Mouse (Mus musculus) adrenal gland, adult (tissue): ENCODE data around the gene Gnat1.

Experiments used
- DNase-seq, 2 experiments: peaks; one replicate each; pipeline ENCODE4 v3.0.0; 2022 to 2023; ENCODE audit warnings: low spot score in 1 of 2; ENCODE audit not compliant: inconsistent age in 2 of 2

The Gnat1 gene

DNA sequence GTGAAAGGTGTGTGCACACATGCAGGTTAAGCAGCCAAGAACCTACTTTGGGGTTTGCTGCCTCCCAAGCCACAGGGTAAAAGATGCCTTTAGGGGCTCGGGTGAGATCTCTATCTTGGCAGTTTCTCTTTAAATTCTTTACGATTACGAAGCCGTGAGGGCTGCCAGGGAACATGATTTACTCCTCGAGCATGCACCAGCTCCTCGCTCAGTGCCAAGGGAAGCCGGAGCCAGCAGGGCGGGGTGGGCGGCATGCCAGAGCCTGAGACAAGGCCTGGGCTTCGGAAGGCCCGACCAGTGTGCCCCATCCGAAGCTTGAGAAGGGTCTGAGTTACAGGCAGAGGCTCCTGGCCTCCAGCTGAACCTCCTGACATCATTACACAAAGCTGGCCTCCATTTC is 22.1 kb upstream of the Gnat1 start:
- peak; percentile 82 to 91 for DNase-seq

DNA sequence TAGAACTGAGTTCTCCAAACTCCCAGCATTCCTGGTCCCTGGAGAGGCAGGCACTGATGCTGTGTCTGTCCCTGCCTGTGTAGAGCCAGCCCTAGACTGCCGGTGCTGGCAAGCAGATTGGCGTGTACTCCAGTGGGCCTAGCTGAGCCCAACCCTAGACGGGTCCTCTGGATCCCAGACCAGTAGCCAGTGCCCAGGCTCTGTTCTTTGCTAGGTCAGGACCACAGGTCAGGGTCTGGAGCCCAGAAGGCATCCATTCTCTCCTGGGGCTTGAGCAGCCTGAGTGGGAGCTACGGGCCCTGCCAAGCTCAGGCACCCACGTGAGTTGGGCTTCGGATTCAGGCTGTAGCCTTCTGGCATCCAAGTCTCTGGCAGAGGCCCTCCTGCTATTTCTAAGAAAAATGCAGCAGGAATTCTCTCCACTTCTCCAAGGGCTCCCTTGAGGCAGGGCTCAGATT is 20.6 kb upstream of the Gnat1 start:
- peak in 1 of 2 experiments; percentile 50 for DNase-seq

DNA sequence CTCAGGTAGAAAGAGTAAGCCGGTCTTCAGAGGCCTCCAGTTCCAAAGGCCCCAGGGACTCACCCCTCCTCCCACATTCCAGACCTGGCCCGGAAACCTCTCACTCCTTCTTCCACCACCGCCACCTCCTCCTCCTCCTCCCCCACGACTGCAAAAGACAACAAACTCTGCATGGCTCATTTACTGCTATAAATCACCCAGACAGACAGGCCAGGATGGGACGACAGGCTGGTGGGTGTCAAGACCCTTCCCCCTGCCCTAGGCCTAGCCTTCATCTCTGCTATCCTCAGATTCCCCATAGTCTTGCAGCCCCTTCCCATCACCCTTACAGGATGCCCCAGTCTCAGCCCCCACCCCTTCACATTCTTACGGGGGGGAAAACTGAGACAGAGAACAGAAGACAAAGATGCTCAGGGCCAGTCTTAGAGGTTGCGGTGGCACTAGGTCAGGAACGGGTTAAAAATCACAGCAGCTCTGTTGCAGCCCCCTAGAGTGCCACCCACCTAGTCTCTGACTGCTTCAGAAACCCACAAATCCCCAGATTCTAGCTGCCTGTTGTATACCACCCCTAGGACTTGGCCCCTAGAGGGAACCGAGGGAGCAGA is 20.0 kb upstream of the Gnat1 start:
- DNase-seq = peak in 1 of 2 experiments; percentile 28

DNA sequence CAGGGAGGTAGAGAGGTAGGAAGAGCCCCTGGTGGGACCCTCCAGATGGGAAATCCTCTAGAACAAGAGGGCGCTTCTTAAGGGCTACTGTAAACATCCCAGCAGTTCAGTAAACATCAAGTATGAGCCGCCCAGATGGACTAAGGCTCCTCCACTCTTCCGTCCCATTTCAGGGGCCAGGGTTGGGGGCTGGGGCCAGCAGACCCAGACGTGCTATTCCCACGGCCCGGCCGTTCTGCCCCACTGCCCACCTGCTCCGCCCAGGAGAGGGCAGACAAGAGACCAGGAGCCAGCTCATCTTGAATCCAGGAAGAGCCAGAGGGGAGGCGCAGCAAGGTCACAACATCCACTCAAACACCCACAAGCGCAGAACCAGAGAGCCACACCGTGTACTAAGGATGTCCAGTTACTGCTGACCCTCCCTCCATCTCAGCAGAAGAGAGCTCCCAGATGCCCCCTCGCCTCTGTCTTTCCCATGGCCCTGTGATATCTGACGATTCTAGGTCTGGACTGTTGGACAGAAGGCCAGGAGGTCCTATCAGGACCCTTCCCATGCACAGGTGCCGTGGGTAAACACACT is 19.2 kb upstream of the Gnat1 start:
- DNase-seq = peak in 1 of 2 experiments; percentile 48

DNA sequence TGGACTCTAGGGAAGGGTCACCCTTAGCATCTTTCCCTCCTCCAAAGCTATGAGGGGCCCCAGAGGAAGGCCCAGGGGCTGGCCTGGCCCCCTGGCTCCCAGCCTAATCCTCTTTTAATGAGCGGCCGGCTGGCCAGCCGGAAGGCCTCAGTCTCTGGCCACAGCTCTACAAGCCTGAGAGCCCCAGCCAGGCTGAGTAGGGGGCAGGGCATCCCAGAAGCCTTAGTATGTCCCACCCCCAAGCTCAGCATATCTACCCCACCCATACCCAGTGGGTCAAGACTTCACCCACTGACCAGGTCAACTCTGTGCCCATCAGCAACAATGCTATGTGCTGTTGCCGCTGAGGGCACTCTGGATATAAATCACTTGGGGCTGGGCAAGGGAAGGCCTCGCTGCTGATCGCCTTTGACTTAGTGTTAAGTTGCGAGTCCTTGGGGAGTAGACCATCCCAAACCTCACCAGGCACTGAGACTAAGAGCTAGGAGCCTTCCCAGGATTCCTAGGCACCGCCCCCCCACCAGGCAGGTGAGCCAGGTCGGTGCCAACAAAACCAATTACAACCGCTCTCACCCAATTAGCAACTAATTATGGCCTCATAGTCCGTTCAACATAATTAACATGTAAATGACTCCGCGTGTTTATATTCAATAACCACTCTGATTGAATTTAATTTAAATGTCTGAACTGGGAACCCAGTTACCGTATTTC is 18.5 kb upstream of the Gnat1 start:
- DNase-seq = no peak

DNA sequence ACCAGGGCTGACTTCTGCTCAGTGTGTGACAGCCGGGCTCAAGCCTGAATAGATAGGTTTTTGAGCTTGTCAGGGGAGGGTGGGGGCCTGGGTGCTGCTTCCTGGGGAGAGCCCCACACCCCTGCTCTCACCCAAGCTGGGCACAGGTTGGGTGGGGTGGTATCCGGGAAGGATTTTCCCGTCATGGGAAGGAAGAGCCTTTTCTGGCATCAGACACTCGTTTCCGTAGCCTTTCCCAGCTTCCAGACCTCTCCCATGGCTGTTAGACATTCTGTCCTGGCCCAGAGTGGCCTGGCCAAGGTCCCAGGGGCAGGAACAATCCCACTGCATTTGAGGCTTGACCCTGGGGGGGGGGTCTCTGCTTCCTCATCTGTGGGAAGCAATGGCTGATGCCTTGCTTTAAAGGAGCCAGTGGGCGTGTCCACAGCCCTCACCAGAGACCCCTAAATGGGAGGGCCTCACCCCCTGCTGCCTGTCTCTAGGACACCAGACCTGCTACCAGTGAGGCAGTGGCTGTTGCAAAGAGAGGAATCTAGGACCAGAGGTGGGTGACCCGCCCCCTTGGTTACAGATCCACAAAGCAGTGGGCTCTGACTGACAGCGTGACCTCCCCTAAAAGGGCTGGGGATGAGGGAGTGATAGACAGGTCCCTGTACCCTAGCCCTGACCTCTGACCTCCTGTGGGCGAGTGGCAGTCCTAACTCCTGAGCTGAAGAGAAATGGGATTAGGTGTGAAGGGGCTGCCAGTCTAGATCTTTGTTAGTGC is 17.5 kb upstream of the Gnat1 start:
- peak in 1 of 2 experiments; percentile 74 for DNase-seq

DNA sequence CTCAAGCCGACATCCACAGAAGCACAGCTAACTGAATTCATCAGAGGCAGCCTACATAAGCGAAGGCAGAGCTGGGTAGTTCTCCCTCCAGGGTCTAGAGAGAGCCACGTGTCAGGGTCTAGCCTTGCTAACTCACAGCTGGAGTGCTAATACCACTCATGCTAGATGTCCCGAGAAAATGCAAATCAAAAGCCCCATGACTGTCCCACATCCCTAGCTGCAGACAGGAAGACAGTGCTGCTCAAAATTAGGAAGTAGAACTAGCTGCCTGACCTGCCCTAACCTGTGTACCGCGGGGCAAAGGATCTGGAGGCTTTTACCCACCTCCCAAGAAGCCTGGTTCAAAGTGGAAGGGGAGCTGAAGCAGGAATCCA is 16.6 kb upstream of the Gnat1 start:
- no peak for DNase-seq

DNA sequence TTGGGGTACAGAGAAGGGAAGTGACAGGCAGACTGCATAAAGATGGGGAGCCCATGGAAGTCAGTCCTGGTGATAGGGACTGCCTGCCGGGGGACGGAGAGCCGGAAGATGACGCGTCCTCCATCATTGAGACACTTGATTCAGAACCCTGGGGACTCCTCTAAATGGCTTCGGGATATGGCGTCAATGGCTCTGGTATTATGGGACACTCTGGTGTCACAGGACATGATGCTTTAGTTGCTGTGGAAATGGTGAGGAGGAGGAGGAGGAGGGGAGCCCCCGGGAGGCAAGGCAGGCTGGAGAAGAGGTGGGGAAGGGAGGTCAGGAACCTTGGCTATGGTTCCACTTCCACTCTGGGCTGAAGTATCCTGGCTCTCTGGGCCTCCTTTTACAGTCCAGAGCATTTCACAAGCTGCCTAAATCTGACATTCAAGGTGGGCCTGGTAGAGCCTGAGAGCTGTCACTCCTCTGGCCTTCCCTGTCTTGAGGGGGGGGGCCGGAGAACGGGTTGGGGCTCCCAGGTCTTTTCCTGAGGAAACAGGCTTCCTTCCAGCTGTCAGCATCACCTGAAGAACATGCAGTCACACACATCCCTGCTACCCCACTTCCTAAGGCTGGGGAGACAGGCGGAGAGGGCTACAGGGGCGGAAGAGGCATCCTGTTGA is 16.1 kb upstream of the Gnat1 start:
- DNase-seq = peak in 1 of 2 experiments; percentile 66

DNA sequence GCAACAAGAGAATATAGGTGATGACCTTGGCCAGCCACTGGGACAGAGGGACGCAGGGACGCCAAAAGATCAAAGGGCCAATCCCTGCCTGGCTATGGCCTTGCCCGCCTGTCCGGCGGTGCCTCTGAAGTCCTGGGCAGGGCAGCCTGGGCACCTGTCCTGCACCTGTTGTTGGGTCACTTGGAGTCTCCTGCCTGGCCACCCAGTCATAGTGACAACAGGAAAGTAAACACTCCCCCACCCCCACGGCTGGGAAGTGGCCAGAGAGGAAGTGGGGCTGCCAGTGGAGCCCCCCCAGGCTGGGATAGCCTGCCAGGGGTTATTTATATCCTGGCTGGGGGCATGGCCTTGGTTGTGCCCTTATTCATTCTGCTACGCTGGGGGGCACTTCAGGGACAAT is 15.1 kb upstream of the Gnat1 start:
- DNase-seq = peak in 1 of 2 experiments; percentile 64

DNA sequence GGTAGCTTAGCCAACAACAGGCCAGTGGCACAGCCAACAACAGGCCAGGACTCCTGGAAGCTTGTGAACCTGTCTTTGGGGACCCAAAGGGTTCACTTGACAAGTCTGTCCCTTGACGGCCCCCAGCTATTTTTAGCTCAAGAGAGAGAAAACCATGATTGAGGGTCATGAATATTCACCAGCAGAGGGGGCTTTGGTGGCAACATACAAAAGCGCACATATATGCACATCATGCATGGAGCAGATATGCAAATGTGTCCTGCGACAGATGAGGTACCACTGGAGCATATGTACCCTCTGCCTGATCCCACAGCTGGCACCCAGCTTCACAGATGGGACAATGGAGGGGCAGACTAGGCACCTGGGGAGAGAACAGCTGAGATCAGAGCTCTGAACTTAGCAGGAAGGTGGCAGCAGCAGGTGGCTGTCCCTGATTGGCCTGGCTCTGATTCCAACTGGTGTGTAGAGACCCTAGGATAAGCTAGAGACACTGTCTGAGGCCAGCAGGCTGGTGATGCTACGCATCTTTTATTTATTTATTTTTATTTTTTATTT is 14.0 kb upstream of the Gnat1 start:
- no peak for DNase-seq

DNA sequence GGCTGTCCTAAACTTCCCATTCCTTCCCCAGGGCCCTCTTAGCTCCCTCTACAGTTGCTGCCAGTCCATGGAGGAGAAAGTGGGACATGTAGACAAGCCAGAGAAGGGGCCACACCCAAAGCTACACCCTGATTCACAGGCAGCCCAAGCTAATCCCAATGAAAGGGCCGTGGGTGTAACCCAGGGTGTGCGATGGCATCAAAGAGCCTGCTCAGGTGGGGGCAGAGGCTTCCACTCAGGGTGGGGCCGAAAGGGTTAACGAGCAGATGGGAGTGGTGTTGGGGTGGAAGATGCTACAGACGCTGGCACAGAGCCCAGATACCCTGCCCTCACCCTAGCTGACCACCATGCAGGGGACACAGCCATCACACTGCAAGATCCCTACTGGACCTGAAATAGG is 13.3 kb upstream of the Gnat1 start:
- no peak for DNase-seq

DNA sequence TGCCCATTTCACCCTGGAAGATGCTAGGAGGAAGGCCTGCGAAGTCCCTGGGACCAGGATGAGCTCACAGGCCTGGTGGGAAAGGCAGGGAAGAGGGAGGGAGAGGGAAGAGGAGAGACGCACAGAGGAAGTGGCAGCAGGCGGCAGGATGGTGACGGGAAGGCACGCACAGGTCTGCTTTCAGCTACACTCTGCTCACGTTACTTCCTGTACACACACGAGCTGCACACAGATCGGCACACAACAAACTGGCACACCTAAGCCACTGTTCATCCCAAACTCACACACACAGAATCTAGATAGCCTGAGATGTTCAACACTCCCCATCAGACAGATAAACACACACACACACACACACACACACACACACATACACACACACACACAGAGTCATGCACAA is 10.9 kb upstream of the Gnat1 start:
- DNase-seq = no peak

DNA sequence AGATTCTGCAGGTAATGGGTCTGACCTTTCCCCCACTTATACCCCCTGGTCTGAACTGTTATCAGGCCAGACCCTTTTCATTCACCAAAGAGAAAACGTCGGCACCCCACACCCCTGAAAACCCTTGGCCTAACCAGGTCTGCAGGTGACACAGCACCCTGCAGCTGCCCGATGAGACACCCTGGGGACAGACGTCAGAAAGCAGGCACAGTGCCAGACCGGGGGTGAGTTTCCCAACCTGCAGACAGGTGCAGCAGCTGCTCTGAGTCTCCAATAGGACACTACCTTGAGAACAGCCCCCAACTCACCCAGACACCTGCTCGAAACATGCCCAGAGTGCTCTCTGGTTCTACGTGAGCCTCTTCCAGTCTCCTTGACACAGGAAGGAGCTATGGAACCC is 9.4 kb upstream of the Gnat1 start:
- DNase-seq = no peak

DNA sequence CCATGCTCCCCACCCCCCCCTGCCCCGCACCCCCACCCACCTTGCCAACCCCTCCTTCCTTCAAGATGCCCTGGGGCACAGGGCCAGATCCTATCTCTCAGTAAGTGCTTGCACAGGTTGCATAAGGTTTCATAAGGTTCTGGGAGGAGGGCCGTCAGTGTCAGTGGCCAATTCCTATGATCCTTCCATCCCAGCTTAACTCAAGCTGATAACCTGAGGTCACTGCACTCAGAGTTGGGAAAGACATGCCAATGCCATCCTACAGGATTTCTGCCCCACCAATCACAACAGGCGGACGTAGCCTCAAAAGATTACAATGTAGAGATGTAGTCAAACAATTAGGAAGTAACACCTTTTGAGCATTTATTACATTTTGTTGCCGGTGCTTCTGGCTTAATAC is 8.9 kb upstream of the Gnat1 start:
- DNase-seq = no peak

DNA sequence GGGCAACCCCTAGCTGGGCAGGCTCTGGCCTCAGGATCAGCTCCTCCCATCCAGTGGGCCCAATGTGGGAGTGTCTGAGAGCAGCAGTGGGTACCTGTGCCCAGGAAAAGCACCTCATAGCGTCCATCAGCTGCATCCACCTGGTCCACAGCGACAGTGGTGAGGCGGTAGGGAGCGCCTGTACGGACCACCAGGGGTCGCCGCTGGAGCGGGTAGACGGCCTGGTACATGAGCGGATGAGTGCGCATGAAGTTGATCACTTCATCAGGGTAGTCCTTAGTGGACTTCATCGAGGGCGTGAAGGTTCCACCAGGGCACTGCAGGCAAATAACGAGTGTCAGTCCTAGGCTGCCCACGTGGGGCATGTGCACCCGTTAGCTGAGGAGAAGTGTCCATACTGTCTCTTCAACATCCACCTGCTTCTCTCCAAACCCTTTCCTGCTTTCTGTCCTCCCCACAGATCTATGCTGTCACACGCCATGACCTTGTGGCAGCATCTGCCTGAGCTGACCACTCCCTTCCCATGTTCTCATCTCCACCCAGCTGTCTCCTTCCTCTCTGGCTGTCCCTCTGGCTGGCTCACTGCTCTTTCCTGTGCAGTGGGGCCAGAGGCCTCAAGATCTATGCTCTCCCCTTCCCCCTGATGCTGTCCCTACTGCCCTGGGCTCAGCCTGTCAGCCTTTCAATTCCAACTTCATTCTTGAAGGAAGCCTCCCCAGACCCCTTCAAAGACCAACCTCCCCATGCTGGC is 5.9 kb upstream of the Gnat1 start:
- DNase-seq = peak in 1 of 2 experiments; percentile 79

DNA sequence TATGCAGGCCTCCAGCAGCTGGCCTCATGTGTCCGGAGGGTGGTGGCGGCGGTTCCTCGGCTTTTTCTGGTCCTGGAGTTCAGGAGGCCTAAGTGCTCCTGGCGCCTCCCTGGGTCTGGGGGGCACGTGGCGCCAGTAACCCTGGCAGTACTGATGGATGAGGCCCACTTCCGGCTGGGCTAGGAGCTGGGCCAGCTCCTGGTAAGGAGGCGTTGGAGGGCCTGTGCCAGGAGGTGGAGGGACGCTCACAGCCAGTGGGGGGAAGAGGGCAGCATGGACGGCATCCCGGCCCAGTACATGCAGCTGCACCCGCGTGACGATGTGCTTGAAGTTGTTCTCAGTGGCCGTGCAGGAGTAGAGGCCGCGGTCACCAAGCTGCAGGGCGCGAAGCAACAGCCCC is 2.9 kb upstream of the Gnat1 start:
- DNase-seq = peak in 1 of 2 experiments; percentile 35

DNA sequence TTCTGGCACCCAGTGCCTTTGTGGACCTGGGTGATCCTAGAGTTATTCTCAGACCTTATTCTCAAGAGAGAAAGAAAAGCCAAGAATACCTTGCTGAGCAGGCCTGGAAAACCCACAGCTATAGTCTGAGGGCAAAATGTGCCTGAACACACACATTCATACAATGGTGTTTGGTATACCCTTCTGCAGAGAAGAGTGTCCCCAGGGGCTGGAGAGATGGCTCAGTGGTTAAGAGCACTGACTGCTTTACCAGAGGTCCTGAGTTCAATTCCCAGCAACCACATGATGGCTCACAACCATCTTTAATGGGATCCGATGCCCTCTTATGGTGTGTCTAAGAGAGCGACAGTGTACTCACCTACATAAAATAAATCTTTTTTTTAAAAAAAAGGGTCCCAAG is 651 bp downstream of the Gnat1 start:
- DNase-seq = no peak

DNA sequence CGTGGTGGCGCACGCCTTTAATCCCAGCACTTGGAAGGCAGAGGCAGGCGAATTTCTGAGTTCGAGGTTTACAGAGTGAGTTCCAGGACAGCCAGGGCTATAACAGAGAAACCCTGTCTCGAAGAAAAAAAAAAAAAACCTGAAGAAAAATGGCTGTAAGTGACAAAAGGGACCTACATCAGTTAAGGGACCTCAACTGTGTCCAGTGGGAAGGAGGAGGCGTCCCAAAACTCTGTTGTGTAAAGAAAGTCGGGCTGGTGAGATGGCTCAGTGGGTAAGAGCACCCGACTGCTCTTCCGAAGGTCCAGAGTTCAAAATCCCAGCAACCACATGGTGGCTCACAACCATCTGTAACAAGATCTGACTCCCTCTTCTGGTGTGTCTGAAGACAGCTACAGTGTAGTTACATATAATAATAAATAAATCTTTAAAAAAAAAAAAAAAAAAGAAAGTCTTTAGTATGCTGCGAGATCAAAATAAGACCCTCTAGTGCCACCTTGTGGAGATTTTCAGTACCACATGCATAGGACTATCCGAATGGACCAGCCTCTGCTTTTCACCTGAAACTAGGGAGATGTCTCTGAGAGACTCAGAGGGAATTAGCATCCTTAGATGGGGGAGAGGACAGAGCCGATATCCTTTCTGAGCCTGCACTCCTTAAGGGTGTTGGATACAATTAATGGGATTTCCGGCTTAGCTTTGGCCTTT is 1.5 kb downstream of the Gnat1 start:
- DNase-seq = peak; percentile 59 to 92

DNA sequence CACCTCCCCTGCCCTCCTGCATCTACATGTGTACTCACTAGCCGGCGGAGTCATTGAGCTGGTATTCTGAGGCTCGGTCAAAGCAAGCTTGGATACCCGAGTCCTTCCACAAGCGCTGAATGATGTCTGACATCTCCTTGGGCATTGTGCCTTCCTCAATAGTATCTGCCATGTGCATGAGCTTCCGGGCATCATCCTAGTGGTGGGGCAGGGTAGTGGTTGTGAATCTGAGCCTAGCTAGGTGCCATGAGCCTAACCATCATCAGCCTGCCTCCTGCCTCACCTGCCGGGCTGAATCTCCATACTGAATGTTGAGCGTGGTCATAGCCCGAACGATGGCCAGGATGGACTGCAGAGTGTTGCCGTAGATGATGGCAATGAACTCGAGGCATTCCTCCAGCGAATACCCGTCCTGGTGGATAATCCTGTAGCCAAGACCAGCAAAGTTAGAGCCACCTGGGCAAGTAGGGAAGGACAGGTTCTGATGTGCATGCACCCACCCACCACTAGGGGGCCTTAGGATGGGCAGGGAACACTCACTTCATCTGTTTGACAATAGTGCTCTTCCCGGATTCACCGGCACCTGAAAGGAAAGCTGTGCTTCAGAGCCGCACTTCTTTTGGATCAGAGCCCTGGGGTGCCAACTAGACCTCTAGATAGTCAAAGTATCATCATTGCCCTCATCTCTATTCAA is 2.3 kb downstream of the Gnat1 start:
- peak in 1 of 2 experiments; percentile 70 for DNase-seq
